Mouse (Mus musculus) kidney, adult 2 months (tissue): ENCODE measurements at regions not wholly inside any gene's neighbourhood (a gene's known extent, or its start where the extent isn't known, plus 50 kb on each side); places are given as distances from the start of the nearest gene placed in this dataset.

Source experiments
- CTCF ChIP-seq: fragments of 200-500 bp; conservative IDR thresholded peaks from 2 replicates; pipeline ENCODE4 v1.5.1; 2011; ENCODE audit warnings: low read depth, mild to moderate bottlenecking, control low read depth, low read length, moderate library complexity, mixed read lengths; ENCODE audit not compliant: insufficient read depth, insufficient read length
- POLR2A ChIP-seq: fragments of 200-500 bp; IDR thresholded peaks from one replicate; pipeline ENCODE4 v1.6.1; 2011; ENCODE audit warnings: low read depth, low read length, control low read depth

DNA sequence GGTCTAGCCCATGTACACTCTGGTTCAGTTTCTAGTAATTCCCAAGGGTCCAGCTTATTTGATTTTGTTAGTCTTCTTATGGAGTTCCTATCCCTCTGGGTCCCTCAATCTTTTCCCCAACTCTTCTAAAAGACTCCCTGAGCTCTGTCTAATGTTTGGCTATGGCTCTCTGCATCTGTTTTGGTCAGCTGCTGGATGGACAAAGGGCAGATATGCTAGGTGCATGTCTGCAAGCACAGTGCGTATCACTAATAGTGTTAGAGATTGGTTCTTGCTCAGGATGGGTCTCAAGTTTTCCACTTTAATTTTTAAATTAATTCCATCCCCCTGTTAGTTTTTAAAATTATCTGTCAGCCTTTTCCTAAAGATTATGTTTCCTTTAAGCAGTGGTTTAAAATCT is 634.2 kb upstream of the Gm11114 start:
- TF ChIP-seq POLR2A, result no peak
- TF ChIP-seq CTCF, result no peak
